Mouse (Mus musculus): ENCODE measurements around the gene Notch1.

Notch1 gene

GRCm38 (mm10) chr2:26500027-26500598 is 16.4 kb downstream of the Notch1 start:
- no peak for DNase-seq

- no peak for DNase-seq
Observed at GRCm38 (mm10) chr2:26498694-26499093, 17.8 kb downstream of the Notch1 start.

- DNase-seq: no peak
Observed at GRCm38 (mm10) chr2:26497861-26498533, 18.5 kb downstream of the Notch1 start.

GRCm38 (mm10) chr2:26496451-26496850 is 20.0 kb downstream of the Notch1 start:
- DNase-seq: no peak

- DNase-seq: no peak
Observed at GRCm38 (mm10) chr2:26495701-26496100, 20.8 kb downstream of the Notch1 start.

DNA sequence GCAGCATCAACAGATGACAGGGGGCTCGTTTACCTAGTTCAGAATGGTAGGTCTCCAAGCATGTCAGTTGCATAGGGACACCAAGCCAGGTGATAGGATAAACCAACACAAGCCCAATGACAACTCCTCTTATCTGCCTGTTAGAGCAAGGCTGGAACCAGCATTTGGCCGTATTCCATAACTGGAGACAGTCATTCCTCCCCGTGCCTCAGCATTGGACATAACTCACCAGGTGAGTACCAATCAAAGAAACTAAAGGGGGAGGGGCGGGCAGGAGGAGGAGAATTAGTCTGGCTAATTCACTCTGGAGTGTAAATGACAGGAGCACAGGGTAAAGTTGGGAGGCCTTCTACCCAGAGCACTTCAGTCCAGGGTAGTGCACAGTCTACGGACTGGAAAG is 21.5 kb downstream of the Notch1 start:
- no peak for DNase-seq

- DNase-seq: no peak
Observed at GRCm38 (mm10) chr2:26494396-26494795, 22.1 kb downstream of the Notch1 start.

GRCm38 (mm10) chr2:26493021-26493781 is 23.3 kb downstream of the Notch1 start:
- no peak for DNase-seq

DNA sequence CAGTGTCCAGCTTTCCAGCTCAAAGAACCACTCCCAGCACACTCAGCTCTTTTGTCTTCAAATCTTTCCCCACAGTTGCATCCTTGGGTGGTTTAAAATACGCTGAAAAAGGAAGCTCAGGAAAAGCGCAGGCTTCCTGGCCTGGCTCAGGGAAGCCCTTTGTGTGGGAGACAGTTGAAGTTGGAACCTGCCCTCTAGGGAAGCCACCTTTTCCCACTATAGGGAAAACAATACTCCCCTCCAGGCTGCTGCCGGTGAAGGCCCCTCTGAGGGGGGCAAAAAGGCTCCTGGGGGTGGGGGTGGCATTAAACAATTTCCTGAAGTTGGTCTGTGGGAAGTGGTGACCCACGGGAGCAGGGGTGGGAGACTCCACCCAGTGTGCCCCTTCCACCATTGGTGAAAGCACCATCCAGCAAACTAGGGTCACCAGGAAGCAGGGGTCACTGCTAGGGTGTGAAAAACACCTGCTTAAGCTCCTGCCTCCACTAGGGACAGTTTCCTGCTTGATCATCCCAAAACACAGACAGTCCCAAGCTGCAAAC is 25.6 kb downstream of the Notch1 start:
- DNase-seq: no peak

GRCm38 (mm10) chr2:26488535-26489135 is 27.8 kb downstream of the Notch1 start:
- no peak for DNase-seq

- peak in 1 of 2 experiments; percentile 36 for DNase-seq
Observed at GRCm38 (mm10) chr2:26487322-26488021, 29.0 kb downstream of the Notch1 start.

DNA sequence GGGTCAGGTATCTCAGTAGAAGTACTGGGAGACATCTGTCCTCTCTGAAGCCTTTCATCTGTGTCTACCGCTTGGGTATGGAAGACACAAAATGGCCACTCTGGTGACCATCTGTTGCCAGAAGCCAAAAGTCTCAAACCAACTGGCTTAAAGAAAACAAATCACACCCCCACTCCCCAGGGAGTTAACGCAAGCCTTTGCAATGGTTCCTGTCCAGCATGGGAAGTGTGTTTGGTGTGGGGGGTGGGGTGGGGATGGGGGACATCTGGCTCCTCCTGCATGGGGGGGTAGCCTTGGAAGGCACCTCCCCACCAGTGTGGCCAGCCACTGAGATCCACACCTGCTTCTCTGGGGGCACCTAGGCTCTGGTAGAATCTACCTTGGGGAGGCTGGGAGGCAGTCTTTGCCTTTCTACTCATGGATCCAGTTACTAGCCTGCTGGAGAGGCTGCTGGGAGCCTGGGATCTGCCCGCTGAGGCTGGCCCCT is 29.6 kb downstream of the Notch1 start:
- DNase-seq: no peak

DNA sequence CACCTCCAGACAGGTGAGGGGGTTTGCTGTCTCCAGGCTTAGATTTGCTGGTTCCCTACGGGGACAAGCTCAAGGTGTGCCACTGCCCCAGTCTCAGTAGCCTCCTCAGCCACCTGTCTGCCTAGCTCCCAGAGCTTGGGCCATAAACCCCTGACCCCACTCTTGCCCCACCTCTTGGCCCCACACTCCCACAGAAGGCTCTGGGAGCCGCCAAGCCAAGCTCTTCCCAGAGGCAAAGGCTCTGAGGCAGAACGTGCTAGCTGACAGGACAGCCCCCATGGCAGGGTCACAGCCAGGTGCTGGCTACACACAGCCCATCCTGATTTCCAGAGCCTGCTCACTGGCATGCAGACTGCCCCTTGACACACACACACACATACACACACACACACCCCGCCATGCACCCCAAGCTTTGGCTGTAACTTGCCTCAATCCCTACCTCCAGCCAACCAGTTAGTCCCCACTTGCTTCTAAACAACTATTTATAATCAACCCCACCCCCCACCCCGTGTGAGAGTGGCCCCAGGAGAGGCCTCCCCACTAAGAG is 30.1 kb downstream of the Notch1 start:
- DNase-seq: no peak

DNA sequence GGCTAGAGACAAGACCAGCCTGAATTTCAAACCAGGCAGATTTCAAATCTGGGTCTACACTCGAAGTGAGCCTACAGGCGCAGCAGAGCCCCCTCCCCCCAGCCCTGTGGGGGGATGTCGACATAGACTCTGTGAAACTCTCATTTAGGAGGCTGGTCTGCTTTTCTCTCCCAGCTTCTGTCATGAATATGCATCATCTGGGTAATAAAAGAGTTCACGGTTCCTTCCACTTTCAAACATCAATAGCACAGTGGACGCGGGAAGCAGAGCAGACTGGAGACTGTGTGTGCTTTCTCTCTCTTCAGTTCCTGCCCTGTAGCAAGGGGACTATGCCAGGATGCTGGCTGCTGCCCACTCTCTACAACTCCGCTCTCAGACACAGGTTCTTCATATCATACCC is 30.8 kb downstream of the Notch1 start:
- DNase-seq: no peak

DNA sequence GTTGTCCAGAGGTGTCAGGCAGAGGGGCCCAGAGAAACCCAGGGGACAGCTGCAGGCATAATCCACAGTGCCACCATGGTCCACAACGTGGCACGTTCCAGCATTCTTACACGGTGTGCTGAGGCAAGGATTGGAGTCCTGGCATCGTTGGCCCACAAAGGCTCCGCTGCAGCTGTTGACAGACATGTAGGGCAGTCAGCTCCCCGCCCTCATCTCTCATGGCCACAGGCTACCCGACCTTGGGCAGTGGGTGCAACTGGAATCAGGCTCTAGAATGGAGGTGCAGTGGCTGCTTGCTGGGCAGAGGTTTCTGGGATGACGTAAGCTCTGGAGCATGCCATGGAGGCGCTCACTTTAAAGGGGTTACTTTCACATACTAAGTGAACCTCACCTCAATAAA is 31.2 kb downstream of the Notch1 start:
- no peak for DNase-seq

DNA sequence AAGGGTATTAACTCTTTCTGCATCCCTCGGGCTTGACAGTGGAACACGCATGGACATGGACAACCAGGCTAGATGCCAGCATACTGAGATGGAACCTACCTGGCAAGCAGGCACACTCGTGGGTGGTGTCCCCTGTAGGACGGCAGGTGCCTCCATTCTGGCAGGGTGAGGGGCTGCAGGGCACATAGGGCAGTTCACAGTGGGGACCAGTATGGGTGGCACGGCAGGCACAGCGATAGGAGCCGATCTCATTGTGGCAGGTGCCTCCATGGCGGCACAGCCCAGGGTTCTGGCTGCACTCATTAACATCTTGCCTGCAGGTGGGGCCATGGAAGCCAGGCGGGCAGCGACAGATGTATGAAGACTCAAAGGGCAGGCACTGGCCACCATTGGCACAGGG is 32.3 kb downstream of the Notch1 start:
- no peak for DNase-seq

- DNase-seq: no peak
Observed at GRCm38 (mm10) chr2:26483230-26483869, 33.1 kb downstream of the Notch1 start.

DNA sequence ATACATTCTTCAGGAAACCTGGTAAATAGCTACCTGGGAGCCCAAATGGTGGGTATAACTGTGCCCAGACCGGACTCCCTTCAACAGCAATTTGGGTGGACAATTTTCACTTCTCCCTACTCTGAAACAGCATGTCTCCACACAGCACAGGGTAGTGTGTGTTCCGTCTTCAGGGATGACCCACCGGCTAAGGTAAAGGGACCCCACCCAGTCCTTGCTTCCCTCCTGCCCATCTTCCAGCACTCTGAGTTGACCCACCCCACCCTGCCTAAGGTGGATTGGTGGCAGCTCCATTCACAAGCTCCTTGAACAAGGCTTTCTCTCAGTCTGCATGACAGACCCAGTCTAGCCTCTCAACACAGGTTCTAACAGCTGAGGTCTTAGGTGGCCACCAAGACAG is 33.6 kb downstream of the Notch1 start:
- no peak for DNase-seq

GRCm38 (mm10) chr2:26481724-26482495 is 34.6 kb downstream of the Notch1 start:
- no peak for DNase-seq

GRCm38 (mm10) chr2:26480911-26481310 is 35.6 kb downstream of the Notch1 start:
- no peak for DNase-seq

DNA sequence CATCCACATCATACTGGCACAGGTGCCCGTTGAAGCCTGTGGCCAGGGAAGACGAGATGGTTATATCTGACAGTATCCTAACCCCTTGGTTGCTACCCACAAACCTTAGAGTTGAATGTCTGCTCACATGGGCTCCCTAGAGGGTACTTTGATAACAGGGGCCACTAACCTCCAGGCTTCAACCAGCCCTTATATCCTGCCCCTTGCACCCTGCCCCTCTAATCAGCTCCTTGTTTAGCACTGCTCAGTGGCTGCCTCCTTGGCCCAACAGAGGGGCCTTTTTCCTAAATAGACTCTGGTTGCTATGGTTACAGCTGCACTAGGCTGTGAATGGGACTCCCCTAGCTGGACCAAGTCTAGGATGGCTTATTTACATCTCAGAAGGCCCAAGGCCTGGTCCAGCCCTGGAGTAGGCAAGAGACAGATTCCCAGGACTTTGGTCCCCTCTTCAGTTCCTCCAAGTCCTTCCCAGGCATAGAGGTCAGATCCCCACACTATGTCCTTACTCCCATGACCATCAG is 37.7 kb downstream of the Notch1 start:
- DNase-seq: no peak
